Mouse (Mus musculus) testis, adult 2 months (tissue): ENCODE data around the gene Fam129a.

Experiments used
- CTCF ChIP-seq: fragments of 200-500 bp; IDR thresholded peaks from 2 replicates; pipeline ENCODE4 v1.5.1; 2012; ENCODE audit warnings: low read depth, mild to moderate bottlenecking, inconsistent platforms, low read length, moderate library complexity; ENCODE audit not compliant: control insufficient read depth, insufficient read depth, insufficient replicate concordance
- POLR2A ChIP-seq: fragments of 200-500 bp; IDR thresholded peaks from 2 replicates; pipeline ENCODE4 v1.6.1; 2012; ENCODE audit warnings: low read depth, mild to moderate bottlenecking, inconsistent platforms, low read length, moderate library complexity; ENCODE audit not compliant: control insufficient read depth

GRCm38 (mm10) chr1:151664837-151665431, 93.9 kb downstream of the Fam129a start:
- TF ChIP-seq CTCF (no peak), POLR2A (no peak)
